Mouse (Mus musculus) midbrain, postnatal 0 days (tissue): ENCODE measurements around the gene Myl6. TPM values are rescaled to one million over a fixed set of nuclear protein-coding genes. Genes with fewer than 3 reads are reported as not detected.

Source experiments
- ATAC-seq: fragments of 200-750 bp; cut with Nextera tagmentation; 2 replicates; pipeline ENCODE4 v1.8.0; 2017; ENCODE audit warnings: moderate number of reproducible peaks, mild to moderate bottlenecking, moderate TSS enrichment, moderate library complexity; ENCODE audit not compliant: low FRiP score
- DNase-seq: peaks from one replicate; pipeline ENCODE4 v3.0.0-alpha.2; 2015; ENCODE audit warnings: low spot score
- H3K27ac ChIP-seq: fragments of 300-500 bp; sonication (generic); 2 replicates; pipeline ENCODE4 v1.5.1; 2014; ENCODE audit warnings: low read depth, mild to moderate bottlenecking, low read length, mixed read lengths
- H3K27me3 ChIP-seq: fragments of 300-500 bp; sonication (generic); 2 replicates; pipeline ENCODE4 v1.6.1; 2014; ENCODE audit warnings: low read length, control low read depth, mixed read lengths; ENCODE audit not compliant: insufficient read depth
- H3K36me3 ChIP-seq: fragments of 300-500 bp; sonication (generic); 2 replicates; pipeline ENCODE4 v1.6.1; 2014; ENCODE audit warnings: low read length, control low read depth, mixed read lengths; ENCODE audit not compliant: insufficient read depth
- H3K4me1 ChIP-seq: fragments of 300-500 bp; sonication (generic); 2 replicates; pipeline ENCODE4 v1.6.1; 2014; ENCODE audit warnings: mild to moderate bottlenecking, control low read depth, antibody characterized with exemption, low read length, mixed read lengths; ENCODE audit not compliant: insufficient read depth
- H3K4me2 ChIP-seq: fragments of 300-500 bp; sonication (generic); 2 replicates; pipeline ENCODE4 v1.6.1; 2014; ENCODE audit warnings: low read depth, mild to moderate bottlenecking, low read length, mixed read lengths; ENCODE audit not compliant: poor library complexity, severe bottlenecking
- H3K4me3 ChIP-seq: fragments of 300-500 bp; sonication (generic); 2 replicates; pipeline ENCODE4 v1.5.1; 2014; ENCODE audit warnings: low read depth, mild to moderate bottlenecking, low read length, moderate library complexity
- H3K9ac ChIP-seq: fragments of 300-500 bp; sonication (generic); replicated peaks from 2 replicates; pipeline ENCODE4 v1.6.1; 2014; ENCODE audit warnings: mild to moderate bottlenecking, low read length, moderate library complexity, mixed read lengths; ENCODE audit not compliant: poor library complexity, severe bottlenecking
- H3K9me3 ChIP-seq: fragments of 300-500 bp; sonication (generic); 2 replicates; pipeline ENCODE4 v1.6.1; 2016; ENCODE audit warnings: low read length, control low read depth
- CTCF ChIP-seq: IDR thresholded peaks from 2 replicates; pipeline ENCODE4 v1.5.1; 2016; ENCODE audit warnings: antibody characterized with exemption, mild to moderate bottlenecking
- WGBS: fragments of 180-500 bp; shearing (Covaris S2); extraction: QIAGEN DNeasy Blood & Tissue Kit; methylation state at CpG from one replicate; pipeline ENCODE4 v1.1.7; 2014; 5-methylcytosine and 5-hydroxymethylcytosine counted together
- polyA plus RNA-seq: library from polyadenylated mRNA; unstranded; fragments of >200 nt; fragmentation: Nextera tagmentation; extraction: Ambion mirVana; gene quantifications from 2 replicates; pipeline ENCODE4 v1.2.1, GENCODE M21; 2015
- total RNA-seq: library from RNA; depleted of rRNA; stranded (reverse); fragments of >200 nt; gene quantifications from 2 replicates; pipeline ENCODE4 v1.2.3, GENCODE M21; 2014

Gene Myl6
- total and polyA plus RNA-seq, 2 experiments from 2014 or later, result 648 to 946 TPM

DNA sequence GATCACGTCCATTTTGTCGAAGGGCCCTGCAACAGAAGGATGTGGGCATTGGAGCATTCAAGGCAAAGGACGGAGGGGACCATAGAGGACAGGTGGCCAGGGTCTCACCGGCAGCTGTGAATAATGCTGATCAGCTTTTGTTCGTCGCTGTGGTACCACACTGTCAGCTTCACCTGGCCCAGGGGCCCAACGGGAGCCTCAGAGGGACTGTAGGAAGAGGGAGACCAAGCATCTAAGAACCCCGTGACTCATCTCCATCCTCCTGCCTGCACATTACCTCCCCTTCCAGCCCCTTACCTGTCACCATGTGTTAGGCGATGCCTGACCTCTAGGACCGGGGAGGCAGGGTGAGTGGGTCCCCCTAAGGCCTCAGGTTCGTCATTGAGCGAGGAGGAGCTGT lies 17.8 kb upstream of the Myl6 start:
- ATAC-seq, result no peak
- no peak overlapping the region for H3K4me3 ChIP-seq

GRCm38 (mm10) chr10:128511189-128511588 lies 17.2 kb upstream of the Myl6 start:
- H3K27ac ChIP-seq, result no peak overlapping the region
- WGBS, result 88% methylated on average over 9 of the region's 9 CpGs
- H3K27me3 ChIP-seq, result no peaks in the 10 kb centered on the region
- DNase-seq (no peak), ATAC-seq (no peak)
- no peaks in the 10 kb centered on the region for H3K9me3 ChIP-seq
- peaks cover 12% of the 10 kb centered on the region for H3K36me3 ChIP-seq
- H3K4me1 ChIP-seq, result no peaks in the 10 kb centered on the region
- TF ChIP-seq CTCF, result no peak
- no peak overlapping the region for H3K9ac ChIP-seq
- H3K4me3 ChIP-seq, result no peak overlapping the region
- no peak overlapping the region for H3K4me2 ChIP-seq

More for the DNA sequence above, 17.8 kb upstream of the Myl6 start:
- H3K4me2 ChIP-seq, result no peak overlapping the region
- peaks cover 4% of the 10 kb centered on the region; the same call in 1 of the 2 replicates for H3K27me3 ChIP-seq
- H3K27ac ChIP-seq, result no peak overlapping the region
- no peak overlapping the region for H3K9ac ChIP-seq
- no peak for TF ChIP-seq CTCF
- H3K4me1 ChIP-seq, result no peaks in the 10 kb centered on the region
- no peak for DNase-seq
- WGBS, result 83% methylated on average over 12 of the region's 12 CpGs
- no peaks in the 10 kb centered on the region for H3K9me3 ChIP-seq
- H3K36me3 ChIP-seq, result peaks cover 12% of the 10 kb centered on the region

- Histone ChIP-seq H3K27me3 (no peaks in the 10 kb centered on the region), H3K36me3 (peaks cover 12% of the 10 kb centered on the region), H3K9ac (no peak overlapping the region), H3K27ac (no peak overlapping the region), H3K9me3 (no peaks in the 10 kb centered on the region), H3K4me1 (no peaks in the 10 kb centered on the region), H3K4me3 (no peak overlapping the region), H3K4me2 (no peak overlapping the region)
- TF ChIP-seq CTCF, result no peak
- WGBS, result 91% methylated on average over 11 of the region's 11 CpGs
- DNase-seq, result no peak
- no peak for ATAC-seq
Measured at GRCm38 (mm10) chr10:128510301-128510700, 16.4 kb upstream of the Myl6 start.

DNA sequence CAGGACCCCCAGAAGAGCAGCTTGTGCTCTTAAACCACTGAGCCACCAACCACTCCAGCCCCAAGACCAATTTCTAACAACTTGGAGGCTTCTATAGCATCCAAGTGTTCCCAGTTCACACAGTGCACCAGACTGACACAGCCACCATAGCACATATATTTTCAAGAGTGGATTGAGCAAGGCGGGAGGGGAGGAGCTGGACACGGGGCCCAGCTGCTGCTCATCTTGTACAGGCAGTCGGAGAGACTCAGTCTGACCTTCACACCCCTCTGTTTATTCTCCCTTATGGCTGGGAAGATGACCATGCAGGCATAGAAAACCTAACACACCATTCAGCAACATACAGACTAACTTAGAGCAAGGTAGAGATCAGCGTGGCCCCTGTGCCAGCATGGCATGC lies 15.9 kb upstream of the Myl6 start:
- 84% methylated on average over 4 of the region's 4 CpGs for WGBS
- no peak for TF ChIP-seq CTCF
- Histone ChIP-seq H3K36me3 (peaks cover 9% of the 10 kb centered on the region), H3K9me3 (no peaks in the 10 kb centered on the region), H3K27me3 (no peaks in the 10 kb centered on the region), H3K9ac (no peak overlapping the region), H3K4me3 (no peak overlapping the region), H3K4me2 (no peak overlapping the region), H3K27ac (no peak overlapping the region), H3K4me1 (no peaks in the 10 kb centered on the region)
- DNase-seq (no peak), ATAC-seq (no peak)

DNA sequence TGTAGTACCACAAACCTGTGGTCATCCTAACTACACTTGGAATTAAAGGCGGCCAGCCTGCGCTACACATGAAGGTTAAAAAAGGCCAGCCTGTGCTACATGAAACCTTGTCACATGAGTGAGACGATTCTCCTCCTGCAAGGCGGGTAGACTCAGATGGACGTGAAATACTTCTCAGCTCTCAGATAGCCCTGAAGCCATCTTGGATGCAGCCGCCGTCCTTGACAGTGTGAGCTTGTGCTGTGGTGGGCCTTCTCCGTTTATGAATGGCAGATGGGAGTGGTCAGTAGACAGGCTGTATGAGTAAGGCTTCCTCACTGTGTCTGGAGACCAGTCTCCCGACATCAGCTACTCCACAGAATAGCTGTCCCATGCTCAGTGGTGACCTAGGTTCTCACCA lies 15.3 kb upstream of the Myl6 start:
- DNase-seq, result no peak
- WGBS, result 88% methylated on average over 9 of the region's 9 CpGs
- Histone ChIP-seq H3K4me2 (no peak overlapping the region), H3K4me1 (no peaks in the 10 kb centered on the region), H3K27ac (no peak overlapping the region), H3K36me3 (peaks cover 9% of the 10 kb centered on the region), H3K27me3 (no peaks in the 10 kb centered on the region), H3K9me3 (no peaks in the 10 kb centered on the region), H3K4me3 (no peak overlapping the region), H3K9ac (no peak overlapping the region)
- no peak for ATAC-seq
- TF ChIP-seq CTCF, result no peak

DNA sequence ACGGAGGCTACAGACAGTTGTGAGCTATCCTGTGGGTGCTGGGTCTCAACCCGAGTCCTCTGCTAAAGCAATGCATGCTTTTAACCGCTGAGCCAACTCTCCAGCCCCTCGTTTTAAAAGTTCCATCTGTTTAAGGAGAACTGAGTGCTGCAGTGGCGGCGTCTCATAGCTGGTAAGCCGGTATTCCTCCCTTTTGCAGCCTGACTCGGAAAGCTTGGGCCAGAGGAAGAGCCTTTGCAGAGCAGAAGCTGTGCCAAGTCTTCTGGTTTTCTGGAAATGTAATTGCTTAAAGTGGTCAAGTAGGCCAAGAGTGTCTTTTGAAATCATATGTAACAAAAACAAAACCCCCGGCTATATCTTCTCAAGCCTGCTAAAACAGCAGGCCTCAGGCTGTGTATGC lies 14.3 kb upstream of the Myl6 start:
- peaks cover 9% of the 10 kb centered on the region for H3K36me3 ChIP-seq
- DNase-seq, result no peak
- no peaks in the 10 kb centered on the region for H3K4me1 ChIP-seq
- H3K27me3 ChIP-seq, result no peaks in the 10 kb centered on the region
- no peak for ATAC-seq
- no peaks in the 10 kb centered on the region for H3K9me3 ChIP-seq
- H3K4me2 ChIP-seq, result no peak overlapping the region
- 80% methylated on average over 9 of the region's 9 CpGs for WGBS
- TF ChIP-seq CTCF, result no peak
- no peak overlapping the region for H3K9ac ChIP-seq
- no peak overlapping the region for H3K27ac ChIP-seq
- H3K4me3 ChIP-seq, result no peak overlapping the region
